Mouse (Mus musculus) olfactory bulb, adult 2 months (tissue): ENCODE measurements around the gene E2f8.

Source experiments
- CTCF ChIP-seq: fragments of 200-500 bp; IDR thresholded peaks from 2 replicates; pipeline ENCODE4 v1.5.1; 2012; ENCODE audit warnings: low read depth, mild to moderate bottlenecking, low read length, moderate library complexity; ENCODE audit not compliant: insufficient read depth
- POLR2A ChIP-seq: fragments of 200-500 bp; IDR thresholded peaks from 2 replicates; pipeline ENCODE4 v1.6.1; 2012; ENCODE audit warnings: mild to moderate bottlenecking, low read depth, low read length, moderate library complexity; ENCODE audit not compliant: insufficient read depth

- no peak for TF ChIP-seq CTCF
- TF ChIP-seq POLR2A: no peak
Measured at GRCm38 (mm10) chr7:48838434-48838833, 43.0 kb downstream of the E2f8 start.
